Mouse (Mus musculus): ENCODE results near the gene Zyg11b. TPM values are rescaled to one million over a fixed set of nuclear protein-coding genes. Genes with fewer than 3 reads are reported as not detected.

The Zyg11b gene
- 10 to 100 TPM; 23.8 to 27.8 TPM for total RNA-seq (2021)
- long read RNA-seq, experiment 1, full-length matches to known transcripts = 3 of 10 reads
- long read RNA-seq, experiment 1, partial matches to known transcripts = 7 of 10 reads
- long read RNA-seq, experiment 1, other reads (novel, unspliced or antisense) = 0 of 10 reads
- long read RNA-seq, experiment 2, full-length matches to known transcripts = 7 of 10 reads
- long read RNA-seq, experiment 2, partial matches to known transcripts = 0 of 10 reads
- long read RNA-seq, experiment 2, other reads (novel, unspliced or antisense) = 3 of 10 reads

DNA sequence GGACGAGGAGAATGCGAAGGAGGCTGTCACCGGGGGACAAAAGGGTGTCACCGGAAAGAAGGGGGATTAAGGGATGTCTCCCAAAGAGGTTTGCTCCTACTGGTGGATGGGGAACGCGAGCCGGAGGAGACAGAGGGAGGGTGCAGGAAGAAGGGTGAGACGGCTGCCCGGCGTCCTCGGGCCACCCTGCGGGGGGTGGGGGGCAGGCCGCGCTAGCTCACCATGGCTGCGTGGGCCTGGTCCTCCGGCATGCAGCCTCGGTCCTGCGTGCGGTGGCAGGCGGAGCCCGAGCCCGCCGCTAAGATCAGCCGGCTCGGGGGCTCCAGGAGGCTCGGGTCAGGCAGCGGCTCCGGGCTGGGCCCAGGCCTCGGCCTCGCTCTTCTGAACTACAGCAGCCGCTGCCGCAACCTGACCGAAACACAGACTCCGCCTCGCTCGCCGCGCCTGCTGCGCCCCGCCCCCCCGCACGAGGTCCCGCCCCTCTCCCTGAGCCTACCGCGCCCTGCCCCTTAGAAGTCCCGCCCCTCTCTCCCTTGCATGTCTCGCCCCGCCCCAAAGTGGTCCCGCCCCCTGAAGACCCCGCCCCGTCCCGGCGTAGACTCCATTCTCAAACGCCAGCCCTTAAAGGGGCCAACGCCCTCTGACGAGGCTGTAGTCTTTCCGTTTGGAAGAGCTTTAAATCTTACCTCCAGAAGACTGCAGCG is at the start of gene Zyg11b:
Gene Zyg11b, minus strand, starts transcription at position 427 of the 704 bp plus-strand sequence.
- peak; percentile 88 to 90 for DNase-seq (ENCODE audit: low spot score in 2 of 2)

GRCm38 (mm10) chr4:108349836-108350547 is 49.1 kb upstream of the Zyg11b start:
- DNase-seq (ENCODE audit: low spot score in 2 of 2) = no peak

- no peak for DNase-seq (ENCODE audit: low spot score in 2 of 2)
Measured at GRCm38 (mm10) chr4:108349064-108349463, 48.2 kb upstream of the Zyg11b start.

DNA sequence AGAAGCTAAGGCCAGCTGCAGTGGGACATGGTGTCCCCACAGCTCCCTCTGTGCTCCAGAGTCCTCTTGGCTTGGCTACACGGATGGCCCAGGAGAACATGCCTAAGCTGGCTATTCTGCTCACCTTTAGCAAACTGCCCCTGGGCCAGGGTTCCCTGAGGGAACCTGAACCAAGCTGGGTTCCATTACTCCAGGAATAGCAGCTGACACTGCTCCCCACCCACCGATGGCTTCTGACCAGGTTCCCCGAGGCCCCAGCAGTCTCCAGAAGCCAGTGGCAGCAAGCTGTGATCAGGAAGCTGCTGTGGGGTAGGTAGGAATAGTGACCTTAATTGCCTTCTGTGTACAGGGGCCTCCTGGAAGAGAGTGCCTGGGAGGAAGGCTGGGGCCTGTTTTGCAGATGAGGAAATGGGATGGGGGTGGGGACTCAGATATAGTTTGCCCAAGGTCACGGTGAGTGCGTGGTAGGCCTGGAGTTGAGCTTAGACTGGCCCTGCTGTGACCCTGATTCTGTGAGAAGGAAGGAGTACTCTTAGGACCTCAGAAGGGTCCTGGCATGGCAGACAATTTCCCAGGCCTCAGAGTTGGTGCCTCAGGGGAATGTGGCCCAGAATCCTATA is 47.5 kb upstream of the Zyg11b start:
- DNase-seq (ENCODE audit: low spot score in 2 of 2) = no peak

DNA sequence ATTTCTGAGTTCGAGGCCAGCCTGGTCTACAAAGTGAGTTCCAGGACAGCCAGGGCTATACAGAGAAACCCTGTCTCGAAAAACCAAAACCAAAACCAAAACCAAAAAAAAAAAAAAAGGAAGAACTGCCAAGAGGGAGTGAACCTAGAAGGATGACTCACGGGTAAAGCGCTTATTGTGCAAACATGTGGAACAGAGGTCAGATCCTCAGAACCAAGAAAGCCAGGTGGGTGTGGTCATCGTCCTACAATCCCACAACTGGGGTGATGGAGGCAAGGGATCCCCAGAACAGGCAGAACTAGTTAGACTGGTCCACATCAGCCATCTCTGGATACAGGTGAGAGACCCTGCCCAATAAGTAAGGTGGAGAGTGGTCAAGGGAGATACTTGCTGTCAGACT is 46.2 kb upstream of the Zyg11b start:
- DNase-seq (ENCODE audit: low spot score in 2 of 2) = no peak

- no peak for DNase-seq (ENCODE audit: low spot score in 2 of 2)
Measured at GRCm38 (mm10) chr4:108345826-108346225, 44.9 kb upstream of the Zyg11b start.

DNA sequence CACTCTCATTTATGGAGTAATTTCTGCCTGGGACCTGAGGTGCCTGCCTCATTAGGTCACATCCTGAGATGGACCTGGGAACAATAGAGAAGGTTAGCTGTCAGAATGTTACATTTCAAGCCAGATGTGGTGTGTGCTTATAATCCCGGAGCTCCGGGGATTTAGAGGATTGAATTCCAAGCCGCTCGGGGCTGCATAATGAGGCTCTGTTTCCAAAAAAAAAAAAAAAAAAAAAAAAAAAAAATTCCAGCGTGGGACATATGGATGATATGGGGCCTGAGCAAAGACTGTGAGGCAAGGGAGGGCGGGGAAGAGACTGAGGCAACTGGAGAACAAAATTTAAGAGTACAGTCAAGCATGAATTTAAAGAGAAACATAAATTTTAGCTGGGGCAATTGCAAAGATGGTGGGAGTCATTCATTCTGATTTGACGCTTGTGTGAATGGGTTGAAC is 43.8 kb upstream of the Zyg11b start:
- DNase-seq (ENCODE audit: low spot score in 2 of 2) = no peak

DNA sequence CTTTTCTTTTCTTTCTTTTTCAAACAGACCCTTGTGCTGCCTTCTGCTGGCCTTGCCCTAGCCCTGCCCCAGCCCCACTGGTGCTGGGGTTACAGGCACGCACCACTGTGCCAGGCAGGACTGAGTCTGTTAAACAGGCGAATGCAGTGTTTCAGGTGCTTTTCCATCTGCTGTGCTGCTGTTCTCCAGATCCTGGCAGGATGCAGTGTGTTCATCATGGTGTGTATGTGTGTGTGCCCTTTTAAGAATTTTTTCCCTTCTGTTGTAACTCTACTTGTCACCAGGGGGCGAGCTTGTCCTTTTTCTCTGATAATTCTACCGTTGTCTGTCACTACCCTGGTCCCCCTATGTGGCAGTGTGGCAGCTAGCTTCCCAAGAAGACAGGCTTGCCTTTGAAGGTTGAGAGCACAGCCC is 38.4 kb upstream of the Zyg11b start:
- peak in 1 of 2 experiments; percentile 60 for DNase-seq (ENCODE audit: low spot score in 2 of 2)

DNA sequence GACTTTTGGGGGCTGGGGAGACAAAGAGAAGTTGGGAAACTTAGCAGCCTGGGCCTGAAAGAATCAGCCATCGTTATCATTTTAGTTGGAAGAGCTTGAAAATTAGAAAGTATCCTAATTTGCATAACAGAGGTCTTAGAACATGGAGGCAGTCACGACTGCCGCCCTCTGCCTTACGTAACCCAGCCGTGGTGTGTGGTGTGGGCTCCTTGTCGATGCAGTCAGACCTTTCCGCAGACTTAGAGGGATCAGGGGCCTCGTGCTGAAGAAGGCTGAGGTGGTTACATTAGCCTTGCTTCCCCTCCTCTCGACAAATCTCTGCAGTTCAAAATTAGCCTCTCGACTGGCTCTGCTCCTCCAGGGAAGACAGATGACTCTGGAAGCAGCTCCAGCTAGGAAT is 37.9 kb upstream of the Zyg11b start:
- no peak for DNase-seq (ENCODE audit: low spot score in 2 of 2)

DNA sequence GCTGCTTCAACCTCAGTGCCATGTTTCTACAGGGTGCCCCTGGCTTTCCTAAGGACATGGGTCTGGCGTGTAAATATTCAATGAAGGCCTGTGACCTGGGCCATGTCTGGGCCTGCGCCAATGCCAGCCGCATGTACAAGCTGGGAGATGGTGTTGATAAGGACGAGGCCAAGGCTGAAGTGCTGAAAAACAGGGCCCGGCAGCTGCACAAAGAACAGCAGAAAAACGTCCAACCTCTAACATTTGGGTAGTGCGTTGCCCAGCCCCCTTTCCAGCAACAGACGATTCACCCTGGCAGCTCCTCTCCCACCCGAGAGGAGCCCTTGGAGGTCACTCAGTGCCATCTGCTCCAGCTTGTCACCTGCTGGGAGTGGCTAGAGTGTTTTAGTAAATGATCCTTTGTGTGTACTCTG is 37.4 kb upstream of the Zyg11b start:
- DNase-seq (ENCODE audit: low spot score in 2 of 2) = no peak

DNA sequence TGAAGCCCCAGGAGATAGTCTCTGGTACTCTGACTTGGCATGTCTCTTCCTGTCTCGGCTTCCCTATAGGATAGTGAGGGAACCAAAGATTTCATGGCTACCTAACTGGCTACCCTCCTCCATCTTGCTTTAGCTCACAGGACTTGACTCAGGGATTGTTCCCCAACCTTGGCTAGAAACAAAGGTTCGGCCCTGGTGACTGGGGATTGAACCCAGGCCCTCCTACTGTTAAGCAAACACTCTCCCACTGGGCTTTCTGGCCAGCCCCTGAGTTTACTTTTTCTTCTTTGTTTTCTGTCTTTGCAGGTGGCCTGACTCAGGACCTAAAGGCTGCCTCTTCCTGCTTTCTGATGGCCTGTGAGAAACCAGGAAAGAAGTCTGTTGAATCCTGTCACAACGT is 36.9 kb upstream of the Zyg11b start:
- no peak for DNase-seq (ENCODE audit: low spot score in 2 of 2)

DNA sequence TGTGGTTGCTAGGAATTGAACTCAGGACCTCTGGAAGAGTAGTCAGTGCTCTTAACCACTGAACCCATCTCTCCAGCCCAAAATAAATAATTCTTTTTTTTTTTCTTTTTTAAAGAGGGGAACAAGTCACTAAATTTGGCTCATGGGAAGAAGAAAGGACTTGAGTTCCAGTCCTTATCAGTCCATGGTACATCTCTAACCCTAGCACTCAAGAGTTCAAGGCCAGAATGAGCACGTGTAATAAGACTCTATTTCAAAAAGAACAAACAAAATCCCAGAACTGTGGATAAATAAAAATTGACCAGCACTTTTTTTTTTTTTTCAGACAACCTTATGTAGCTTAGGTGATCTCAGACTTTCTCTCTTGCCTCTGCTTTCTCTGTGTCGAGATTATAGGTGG is 35.9 kb upstream of the Zyg11b start:
- DNase-seq (ENCODE audit: low spot score in 2 of 2) = no peak

DNA sequence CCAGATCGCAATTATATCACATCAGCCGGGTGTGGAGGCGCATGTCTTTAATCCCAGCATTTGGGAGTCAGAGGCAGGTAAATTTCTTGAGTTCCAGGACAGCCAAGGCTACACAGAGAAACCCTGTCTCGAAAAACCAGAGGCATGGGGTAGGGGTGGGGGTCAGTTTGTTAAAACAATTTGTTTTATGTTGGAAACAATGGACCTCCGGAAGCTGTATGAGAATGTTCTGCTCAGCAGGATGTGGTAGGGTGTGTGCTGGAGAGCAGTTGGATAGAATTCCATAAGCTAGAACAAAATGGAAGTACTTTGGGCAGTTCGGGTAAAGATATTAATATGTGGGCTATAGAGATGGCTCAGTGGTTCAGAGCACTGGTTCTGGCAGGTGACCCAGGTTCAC is 34.5 kb upstream of the Zyg11b start:
- DNase-seq (ENCODE audit: low spot score in 2 of 2) = no peak

GRCm38 (mm10) chr4:108332041-108332440 is 31.1 kb upstream of the Zyg11b start:
- DNase-seq (ENCODE audit: low spot score in 2 of 2) = no peak

- DNase-seq (ENCODE audit: low spot score in 2 of 2) = no peak
Measured at GRCm38 (mm10) chr4:108329840-108330239, 28.9 kb upstream of the Zyg11b start.

DNA sequence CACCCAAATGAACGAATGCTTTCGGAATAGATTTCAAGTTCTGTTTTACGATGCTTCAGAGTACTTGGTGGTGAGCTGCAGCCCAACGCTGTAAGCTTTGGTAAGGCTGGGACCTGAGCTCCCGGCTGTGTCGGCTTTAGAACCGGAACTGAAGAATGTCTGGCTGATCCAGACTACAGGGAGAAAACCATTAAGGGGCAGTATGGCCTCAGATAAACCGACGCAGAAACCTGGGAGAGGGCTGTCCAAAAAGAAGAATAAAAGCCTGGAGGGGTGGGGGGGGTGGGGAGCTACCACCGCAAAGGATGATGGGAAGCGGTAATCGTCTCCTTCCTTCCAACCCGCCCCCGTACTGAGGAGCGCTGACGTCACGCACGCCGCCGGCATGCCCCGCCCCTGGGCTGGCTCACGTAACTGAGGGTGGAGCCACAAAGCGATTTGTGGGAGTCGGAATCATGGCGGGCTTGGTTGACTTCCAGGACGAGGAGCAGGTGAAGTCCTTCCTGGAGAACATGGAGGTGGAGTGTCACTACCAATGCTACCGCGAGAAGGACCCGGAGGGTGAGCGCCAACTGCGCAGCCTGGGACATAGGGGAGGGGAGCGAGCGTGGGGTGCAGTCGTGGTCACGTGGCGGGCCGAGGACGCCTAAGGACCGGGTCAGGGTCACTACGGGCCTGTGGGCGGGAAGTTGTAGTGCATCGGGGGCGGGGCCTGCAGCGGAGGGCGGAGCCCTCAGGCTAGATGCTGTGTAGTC is 27.0 kb upstream of the Zyg11b start, which contains the start of gene Coa7:
Gene Coa7, plus strand, starts transcription at position 411 of the 755 bp plus-strand sequence.
- peak; percentile 96 to 97 for DNase-seq (ENCODE audit: low spot score in 2 of 2)

GRCm38 (mm10) chr4:108327071-108327579 is 26.2 kb upstream of the Zyg11b start:
- DNase-seq (ENCODE audit: low spot score in 2 of 2) = no peak

- DNase-seq (ENCODE audit: low spot score in 2 of 2) = no peak
Measured at GRCm38 (mm10) chr4:108323588-108323987, 22.7 kb upstream of the Zyg11b start.

GRCm38 (mm10) chr4:108320627-108321380 is 19.9 kb upstream of the Zyg11b start:
- DNase-seq (ENCODE audit: low spot score in 2 of 2) = no peak

GRCm38 (mm10) chr4:108319747-108320146 is 18.9 kb upstream of the Zyg11b start:
- no peak for DNase-seq (ENCODE audit: low spot score in 2 of 2)
